Comparison of ENCODE assay signal across 17 mouse cellular contexts in genomic region chr12:116778095-116779090, GRCm38 (mm10).
A peak's percentile ranks its signal among the peaks of the same experiment; 100 is the strongest.
DNase-seq lines count a peak whose midpoint lies in the region; ATAC-seq and TF ChIP-seq lines count a peak whose summit lies in the region.
"Had no signal": no experiment of that assay in that cellular context is flagged by ENCODE, and none has a peak within 500 bp of the region (broad histone marks: within the 10 kb centered on the region; RNA-seq: fewer than 3 reads in every experiment).

No protein-coding gene starts in this region.

- no peaks in the 10 kb centered on the region for H3K27me3 ChIP-seq in kidney, embryonic 16.5 days (ENCODE audit: insufficient read depth, low read length)
- H3K27me3 ChIP-seq in G1E (ENCODE audit: insufficient read depth, low read length) = no peaks in the 10 kb centered on the region
- no peaks in the 10 kb centered on the region for H3K27me3 ChIP-seq in lung, postnatal 0 days (replicated peaks; ENCODE audit: insufficient read depth, low read length)
- H3K27me3 ChIP-seq: heart, embryonic 13.5 days; hindbrain, embryonic 15.5 days; kidney, embryonic 15.5 days had no signal

- peak; percentile 97 for TF ChIP-seq EP300 in lung, postnatal 0 days (IDR thresholded peaks at IDR 0.05)

- no peak overlapping the region for H3K4me2 ChIP-seq in kidney, embryonic 16.5 days (replicated peaks; ENCODE audit: low read depth, low read length)
- H3K4me2 ChIP-seq in lung, postnatal 0 days (replicated peaks; ENCODE audit: low read depth, low read length) = no peak overlapping the region
- H3K4me2 ChIP-seq: heart, embryonic 13.5 days; hindbrain, embryonic 15.5 days; kidney, embryonic 15.5 days; liver, embryonic 11.5 days had no signal

- intact Hi-C loops in gastrocnemius, adult 2 months (cut with DNase I) = no loop called here
- intact Hi-C loops in gastrocnemius, postnatal 14 days (cut with DNase I; ENCODE audit: low total_unique reads) = no loop called here

- TF ChIP-seq CTCF in G1E (IDR thresholded peaks at IDR 0.05; ENCODE audit: low read depth, low read length) = peak; percentile 4; the same call in 1 of the 2 replicates
- no peak for TF ChIP-seq CTCF in lung, postnatal 0 days (IDR thresholded peaks at IDR 0.05)
- TF ChIP-seq CTCF in gastrocnemius, adult 2 months (IDR thresholded peaks at IDR 0.05) = no peak

- no peaks in the 10 kb centered on the region for H3K4me1 ChIP-seq in kidney, embryonic 16.5 days (ENCODE audit: insufficient read depth, low read length)
- no peaks in the 10 kb centered on the region for H3K4me1 ChIP-seq in G1E (ENCODE audit: insufficient read depth, low read depth, low read length)
- no peaks in the 10 kb centered on the region for H3K4me1 ChIP-seq in lung, postnatal 0 days (ENCODE audit: insufficient read depth, low read depth, low read length)
- H3K4me1 ChIP-seq: hindbrain, embryonic 15.5 days; kidney, embryonic 15.5 days had no signal

- ATAC-seq in kidney, embryonic 16.5 days (ENCODE audit: low FRiP score, low TSS enrichment) = no peak
- no peak for ATAC-seq in G1E (ENCODE audit: extremely low read depth, insufficient number of reproducible peaks, low FRiP score, poor library complexity, severe bottlenecking)
- ATAC-seq in lung, postnatal 0 days = peak; percentile 83
- ATAC-seq: CD4-positive, CD25-positive, alpha-beta regulatory T cell, adult 4 months had no signal

- no peaks in the 10 kb centered on the region for H3K36me3 ChIP-seq in kidney, embryonic 16.5 days (ENCODE audit: insufficient read depth, low read length)
- H3K36me3 ChIP-seq in G1E (replicated peaks) = no peaks in the 10 kb centered on the region
- no peaks in the 10 kb centered on the region for H3K36me3 ChIP-seq in lung, postnatal 0 days (ENCODE audit: insufficient read depth, low read length)
- H3K36me3 ChIP-seq: heart, embryonic 13.5 days; hindbrain, embryonic 15.5 days; kidney, embryonic 15.5 days had no signal

- H3K27ac ChIP-seq in kidney, embryonic 16.5 days (ENCODE audit: low read length) = no peak overlapping the region
- peak overlapping the region; percentile 51; the same call in 1 of the 2 replicates for H3K27ac ChIP-seq in lung, postnatal 0 days (ENCODE audit: low read length)
- no peak overlapping the region for H3K27ac ChIP-seq in gastrocnemius, adult 2 months
- H3K27ac ChIP-seq: heart, embryonic 13.5 days; hindbrain, embryonic 15.5 days; kidney, embryonic 15.5 days; stomach, postnatal 0 days had no signal

- peak; percentile 12 for DNase-seq in kidney, adult 11 months
- no peak for DNase-seq in G1E (ENCODE audit: low spot score)
- peak; percentile 50 for DNase-seq in embryo, embryonic 10.5 days (ENCODE audit: low spot score)
- DNase-seq in lung, postnatal 0 days (ENCODE audit: low spot score) = peak; percentile 83
- DNase-seq in testis, postnatal 10 days (ENCODE audit: low spot score) = no peak
- no peak for DNase-seq in gastrocnemius, adult 2 months
- DNase-seq in gastrocnemius, postnatal 14 days = no peak
- DNase-seq: cerebellum, adult 2 months; gastrocnemius, postnatal 25 days; thymus, postnatal 4 days had no signal

- H3K9ac ChIP-seq in kidney, embryonic 16.5 days (replicated peaks; ENCODE audit: low read length) = no peak overlapping the region
- no peak overlapping the region for H3K9ac ChIP-seq in lung, postnatal 0 days (replicated peaks; ENCODE audit: low read depth)
- H3K9ac ChIP-seq: heart, embryonic 13.5 days; hindbrain, embryonic 15.5 days; kidney, embryonic 15.5 days had no signal

- WGBS in kidney, embryonic 16.5 days = 67% methylated on average over 4 of the region's 4 CpGs
- 54% methylated on average over 4 of the region's 4 CpGs for WGBS in lung, postnatal 0 days

- no peaks in the 10 kb centered on the region for H3K9me3 ChIP-seq in kidney, embryonic 16.5 days (ENCODE audit: low read length)
- peaks cover 65% of the 10 kb centered on the region for H3K9me3 ChIP-seq in G1E (replicated peaks)
- no peaks in the 10 kb centered on the region for H3K9me3 ChIP-seq in lung, postnatal 0 days (ENCODE audit: low read length)
- H3K9me3 ChIP-seq: heart, embryonic 13.5 days; hindbrain, embryonic 15.5 days; kidney, embryonic 15.5 days had no signal

- H3K4me3 ChIP-seq in kidney, embryonic 16.5 days (ENCODE audit: low read length) = no peak overlapping the region
- H3K4me3 ChIP-seq in G1E (ENCODE audit: low read depth, low read length) = no peak overlapping the region
- no peak overlapping the region for H3K4me3 ChIP-seq in lung, postnatal 0 days (ENCODE audit: low read depth, low read length)
- no peak overlapping the region for H3K4me3 ChIP-seq in gastrocnemius, adult 2 months
- H3K4me3 ChIP-seq: heart, embryonic 13.5 days; hindbrain, embryonic 15.5 days; kidney, embryonic 15.5 days had no signal

Comparison
In these comparisons a context has a peak if more than half of its experiments do, and no peak if none do; other contexts are left out.
1. DNase-seq: peak in kidney, adult 11 months (single experiment), embryo, embryonic 10.5 days (single experiment) and lung, postnatal 0 days (single experiment); none in G1E (single experiment), testis, postnatal 10 days (single experiment), gastrocnemius, adult 2 months (single experiment) and gastrocnemius, postnatal 14 days (single experiment).